Mouse (Mus musculus): ENCODE results near the gene 1700028J19Rik.
"Not testable (repeated sequence)": the region's sequence is repeated elsewhere in the genome, so short reads cannot be mapped to it uniquely, and the experiment has no call there.

GRCm38 (mm10) chr7:44222335-44222734 lies 24.2 kb downstream of the 1700028J19Rik start:
- not testable (repeated sequence) for TF ChIP-seq CTCF (IDR thresholded peaks at IDR 0.05; ENCODE audit: borderline replicate concordance, insufficient read depth, low read depth, low read length); POLR2A (IDR thresholded peaks at IDR 0.05; ENCODE audit: borderline replicate concordance, insufficient read depth, low read length)

All from cerebellum, adult 2 months (tissue).